Mouse (Mus musculus): ENCODE measurements at regions not wholly inside any gene's neighbourhood (a gene's known extent, or its start where the extent isn't known, plus 50 kb on each side); places are given as distances from the start of the nearest gene placed in this dataset.

DNA sequence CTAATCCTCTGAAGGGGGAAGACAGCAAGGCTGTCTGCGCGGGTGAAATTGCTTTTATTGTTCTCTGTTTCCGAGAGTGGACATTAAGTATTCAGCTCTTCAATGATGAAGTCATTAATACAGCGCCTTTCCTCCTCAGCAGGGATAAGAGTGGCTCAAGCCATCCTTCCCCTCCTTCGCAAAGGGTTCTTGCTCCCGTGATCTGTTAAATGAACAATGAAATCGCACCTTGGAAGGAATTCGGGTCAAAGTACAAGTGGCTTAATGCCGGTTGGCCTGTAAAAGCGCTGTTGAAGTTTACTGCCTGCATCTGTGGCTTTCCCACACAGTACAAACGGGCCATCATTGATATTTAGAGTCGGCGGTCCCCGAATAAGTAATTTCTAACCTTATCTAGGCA is 63.3 kb upstream of the Zdhhc17 start:
- no peak for TF ChIP-seq CTCF (IDR thresholded peaks at IDR 0.05)
- no peak for TF ChIP-seq EP300 (IDR thresholded peaks at IDR 0.05)
